Mouse (Mus musculus) urinary bladder, postnatal 10 days (tissue): ENCODE results near the gene Fam196a.

Source experiments
- DNase-seq: peaks from one replicate; pipeline ENCODE4 v3.0.0; 2022; ENCODE audit warnings: low spot score

Fam196a gene

GRCm38 (mm10) chr7:134937927-134938609 lies at the start of gene Fam196a:
Gene Fam196a, minus strand, starts transcription at chr7:134938430.
- DNase-seq, result no peak

DNA sequence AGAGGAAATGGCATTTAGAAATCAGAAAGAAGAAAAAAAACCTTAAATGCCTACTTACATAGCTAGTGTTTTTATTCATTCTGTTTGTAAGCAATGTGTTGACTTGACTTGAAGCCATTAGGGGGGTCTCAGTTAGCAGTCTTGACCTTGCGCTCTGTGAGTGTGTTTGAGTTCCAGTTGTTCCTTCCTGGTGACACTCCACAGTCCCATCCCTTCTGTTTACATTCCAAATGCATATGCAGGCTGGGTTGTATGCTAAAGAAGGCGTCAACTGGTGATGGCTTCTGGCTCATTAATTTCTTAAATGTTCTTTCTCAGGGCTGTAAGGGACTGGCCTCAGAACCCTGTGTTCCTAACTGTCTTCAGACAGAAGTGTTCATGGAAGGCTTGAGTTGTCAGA lies 23.4 kb upstream of the Fam196a start:
- DNase-seq, result no peak

GRCm38 (mm10) chr7:134960871-134961270 lies 22.6 kb upstream of the Fam196a start:
- DNase-seq, result no peak

DNA sequence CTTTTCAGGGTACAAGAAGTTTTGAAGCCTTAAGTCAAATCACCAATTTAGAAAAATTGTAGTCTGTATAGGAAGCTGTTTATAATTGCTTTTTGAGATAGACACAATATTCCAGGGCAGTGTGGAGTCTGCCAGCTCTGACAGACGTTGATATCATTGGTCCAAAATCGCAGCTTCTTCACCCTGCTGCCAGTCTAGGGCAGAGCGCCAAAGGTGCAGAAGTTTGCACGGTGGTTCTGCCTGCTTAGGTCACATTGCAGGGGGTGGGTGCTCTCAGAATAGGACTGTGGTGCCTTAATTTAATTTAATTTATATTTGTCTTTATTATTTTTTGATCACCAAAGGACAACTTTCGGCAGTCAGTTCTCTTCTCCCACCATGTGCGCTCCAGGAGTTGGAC lies 20.9 kb upstream of the Fam196a start:
- DNase-seq, result no peak

DNA sequence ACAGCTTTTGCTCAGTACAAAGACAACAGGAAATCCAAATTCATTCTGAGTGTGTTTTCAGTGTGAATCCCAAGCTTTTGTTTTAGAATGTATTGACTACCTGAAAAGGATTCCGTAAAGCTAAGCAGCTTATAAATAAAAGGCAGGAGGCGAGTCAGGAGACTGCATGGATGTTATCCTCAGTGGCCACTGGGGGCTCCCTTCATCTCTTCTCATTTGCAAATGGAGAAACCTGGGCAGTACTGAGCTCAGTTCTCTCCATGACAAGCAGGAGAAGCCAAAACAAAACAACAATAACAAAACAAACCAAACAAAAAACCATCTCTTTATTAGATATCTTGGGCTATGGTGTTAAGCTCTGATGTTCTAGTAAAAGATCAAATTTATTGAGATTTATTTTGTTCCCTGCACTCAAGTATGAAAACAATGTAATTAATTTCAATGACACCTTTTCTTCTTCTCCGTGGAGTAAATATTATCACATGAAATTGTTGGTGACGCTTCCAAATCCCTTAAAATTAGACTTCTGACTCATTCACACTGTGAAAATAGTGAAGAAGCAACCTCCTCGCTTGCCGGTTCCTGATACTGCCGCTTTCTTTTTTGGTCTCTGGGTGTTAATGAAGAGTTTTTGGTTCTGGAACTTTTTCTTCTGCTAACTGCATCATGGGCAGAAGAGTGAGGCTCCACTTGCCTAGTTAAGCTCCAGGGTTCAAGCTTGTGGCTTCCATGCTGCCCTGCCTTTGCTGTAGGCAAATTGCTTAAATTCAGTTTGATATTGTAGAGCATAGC lies 7.9 kb upstream of the Fam196a start:
- DNase-seq, result no peak

- DNase-seq, result no peak
These were observed 5.5 kb upstream of the Fam196a start for GRCm38 (mm10) chr7:134943701-134944100.

GRCm38 (mm10) chr7:134943063-134943462 lies 4.8 kb upstream of the Fam196a start:
- DNase-seq, result no peak

- DNase-seq, result no peak
These were observed 3.7 kb upstream of the Fam196a start for GRCm38 (mm10) chr7:134941891-134942290.

GRCm38 (mm10) chr7:134937471-134937926 lies 731 bp downstream of the Fam196a start:
- DNase-seq, result no peak

- DNase-seq, result no peak
These were observed 6.3 kb downstream of the Fam196a start for GRCm38 (mm10) chr7:134931886-134932285.

DNA sequence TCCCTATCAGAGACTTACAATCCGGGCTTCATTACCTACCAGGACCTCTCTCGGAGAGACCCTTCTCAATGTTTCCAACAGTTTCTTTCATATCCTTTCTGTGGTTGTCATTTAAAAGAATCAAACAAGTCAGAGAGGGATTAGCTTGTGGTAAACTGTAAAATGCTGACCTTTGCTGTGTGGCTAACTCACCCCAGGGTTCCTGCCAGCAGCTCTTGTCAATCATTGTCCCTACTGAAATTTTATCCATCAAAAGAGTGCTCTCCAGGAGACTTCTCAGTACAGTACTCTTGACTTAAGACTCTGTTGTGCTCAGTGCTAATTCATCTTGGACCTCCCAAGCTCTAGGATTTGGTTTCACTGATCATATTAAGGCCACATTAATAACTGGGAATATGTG lies 36.2 kb downstream of the Fam196a start:
- no peak for DNase-seq

GRCm38 (mm10) chr7:134899462-134899861 lies 38.8 kb downstream of the Fam196a start:
- DNase-seq, result no peak

- DNase-seq, result no peak
These were observed 43.6 kb downstream of the Fam196a start for GRCm38 (mm10) chr7:134894604-134895003.

- no peak for DNase-seq
These were observed 45.3 kb downstream of the Fam196a start for GRCm38 (mm10) chr7:134892972-134893371.

DNA sequence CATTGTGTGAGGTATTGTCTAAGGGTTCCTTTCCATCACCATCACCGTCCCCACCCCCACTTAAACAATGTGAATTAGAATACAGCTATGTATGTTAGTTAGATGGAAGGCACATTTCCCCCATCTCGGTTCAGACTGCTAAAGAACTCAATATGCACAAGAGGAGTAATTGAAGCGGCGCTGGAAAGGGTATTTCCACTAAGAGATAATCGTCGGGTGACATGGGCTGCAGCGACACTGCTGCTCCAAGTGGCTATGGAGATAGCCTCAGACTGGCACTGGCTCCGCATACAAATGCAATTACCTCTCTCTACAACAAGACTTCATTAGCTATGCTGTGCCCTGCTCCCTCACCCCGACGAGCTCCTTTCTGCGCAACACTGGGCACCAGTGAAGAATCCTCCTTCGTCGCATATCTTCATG lies 45.8 kb downstream of the Fam196a start:
- DNase-seq, result no peak

GRCm38 (mm10) chr7:134883516-134883915 lies 54.7 kb downstream of the Fam196a start:
- DNase-seq, result no peak

- DNase-seq, result no peak
These were observed 57.8 kb downstream of the Fam196a start for GRCm38 (mm10) chr7:134880431-134880830.

DNA sequence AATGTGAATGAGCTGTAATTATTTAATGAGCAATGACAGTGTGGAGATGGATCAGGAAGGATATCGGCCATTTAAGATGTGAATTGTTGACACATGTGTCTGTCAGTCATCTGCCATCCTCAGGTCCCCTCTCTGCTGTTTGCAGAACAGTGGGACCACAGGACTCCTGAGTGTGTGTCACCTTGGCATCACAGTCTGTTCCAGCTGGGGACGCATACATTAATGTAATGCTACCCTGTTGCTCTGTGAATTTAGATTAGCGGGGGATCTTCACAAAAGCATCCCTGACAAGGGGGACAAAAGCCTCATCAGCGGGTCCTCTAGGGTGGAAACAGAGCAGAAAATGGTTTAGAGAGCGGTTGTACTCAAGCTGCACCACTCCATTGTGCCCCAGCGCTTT lies 59.2 kb downstream of the Fam196a start:
- no peak for DNase-seq

DNA sequence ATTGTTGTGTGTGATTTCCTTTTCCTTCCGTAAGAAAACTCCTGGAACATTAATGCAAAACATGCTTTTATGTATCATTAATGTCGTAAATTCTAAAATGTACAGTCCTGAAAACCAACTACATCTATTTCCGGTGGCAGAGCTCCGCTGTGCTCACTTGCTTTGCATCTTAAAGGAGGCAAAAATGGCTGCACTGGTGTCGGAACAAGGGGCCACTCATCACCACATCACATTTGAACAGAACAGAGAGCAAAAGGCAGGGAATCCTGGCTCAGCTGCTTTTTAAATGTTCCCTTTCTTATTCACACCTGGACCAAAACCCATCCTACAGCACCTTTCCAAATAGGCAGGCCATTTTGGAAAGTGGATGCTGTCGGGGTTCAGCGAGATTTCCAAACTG lies 65.2 kb downstream of the Fam196a start:
- no peak for DNase-seq

DNA sequence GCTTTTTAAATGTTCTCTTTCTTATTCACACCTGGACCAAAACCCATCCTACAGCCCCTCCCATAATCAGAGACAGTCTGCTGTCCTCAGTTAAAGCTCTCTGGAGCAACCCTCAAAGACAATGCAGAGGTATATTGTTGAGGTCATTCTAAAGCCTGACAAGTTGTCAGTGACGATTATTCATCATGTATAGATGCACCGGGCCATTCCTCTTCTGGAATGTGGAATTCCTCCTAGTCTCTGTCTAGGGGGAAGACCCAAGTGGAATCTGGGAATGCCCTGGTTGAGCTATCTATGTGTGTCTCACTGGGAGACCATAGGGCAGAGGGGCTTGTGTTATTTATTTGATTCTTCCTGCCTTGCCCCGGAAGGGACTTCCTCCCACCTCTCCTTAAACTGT lies 65.7 kb downstream of the Fam196a start:
- DNase-seq, result no peak

GRCm38 (mm10) chr7:134864175-134864574 lies 74.1 kb downstream of the Fam196a start:
- no peak for DNase-seq

- DNase-seq, result no peak
These were observed 76.2 kb downstream of the Fam196a start for GRCm38 (mm10) chr7:134862000-134862399.

DNA sequence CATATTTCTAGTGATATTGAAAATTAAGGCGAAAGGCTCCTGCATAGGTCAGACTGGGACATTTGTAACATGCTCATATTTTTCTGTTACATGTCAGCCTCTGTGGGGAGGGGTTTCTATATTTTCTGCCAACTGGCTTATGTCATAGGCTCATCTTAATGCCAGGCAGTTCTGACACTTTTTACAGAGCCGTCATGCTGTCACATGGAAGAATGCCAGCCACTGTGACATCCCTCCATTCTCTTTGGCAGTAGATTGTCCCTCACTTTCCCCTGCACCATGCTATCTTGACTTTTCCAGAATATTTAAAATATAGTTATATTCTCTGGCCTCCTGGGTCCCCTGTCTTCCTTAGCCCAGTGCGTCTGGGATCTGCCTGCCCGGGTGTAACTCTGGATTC lies 95.5 kb downstream of the Fam196a start:
- no peak for DNase-seq
